Mouse (Mus musculus) megakaryocyte, adult 5-6 weeks (primary cell): ENCODE results near the gene Cblb. TPM values are rescaled to one million over a fixed set of nuclear protein-coding genes. Genes with fewer than 3 reads are reported as not detected.

Experiments
- ATAC-seq: 2 replicates; pipeline ENCODE4 v1.8.0; 2016; ENCODE audit warnings: mild to moderate bottlenecking, inconsistent platforms; ENCODE audit not compliant: poor library complexity, severe bottlenecking
- total RNA-seq, 2 experiments: library from RNA; stranded (forward) in 1 of 2; stranded (reverse) in 1 of 2; fragments of 153-499, 151-499 nt in 1 of 2; fragments of 221-1000, 200-1000 nt in 1 of 2; gene quantifications; 2 replicates each; pipeline versions ENCODE4 v1.2.3 to v1.2.4; 2015 to 2017

Gene Cblb
- total RNA-seq, 2 experiments from 2014 or later = 8.8 to 21.0 TPM

DNA sequence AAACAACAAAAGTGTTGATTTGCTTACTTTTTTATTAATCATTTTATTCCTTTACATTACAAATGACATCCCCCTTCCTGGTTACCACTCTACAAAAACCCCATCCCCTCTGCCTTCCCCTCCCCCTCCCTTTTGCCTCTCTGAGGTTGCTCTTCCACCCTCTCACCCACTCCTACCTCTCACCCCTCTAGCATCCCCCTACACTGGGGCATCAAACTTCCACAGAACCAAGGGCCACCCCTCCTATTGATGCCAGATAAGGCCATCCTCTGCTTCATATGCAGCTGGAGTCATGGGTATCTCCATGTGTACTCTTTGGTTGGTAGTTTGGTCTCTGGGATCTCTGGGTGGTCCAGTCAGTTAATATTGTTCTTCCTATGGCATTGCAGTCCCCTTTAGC is 93.9 kb downstream of the Cblb start:
- no peak for ATAC-seq

DNA sequence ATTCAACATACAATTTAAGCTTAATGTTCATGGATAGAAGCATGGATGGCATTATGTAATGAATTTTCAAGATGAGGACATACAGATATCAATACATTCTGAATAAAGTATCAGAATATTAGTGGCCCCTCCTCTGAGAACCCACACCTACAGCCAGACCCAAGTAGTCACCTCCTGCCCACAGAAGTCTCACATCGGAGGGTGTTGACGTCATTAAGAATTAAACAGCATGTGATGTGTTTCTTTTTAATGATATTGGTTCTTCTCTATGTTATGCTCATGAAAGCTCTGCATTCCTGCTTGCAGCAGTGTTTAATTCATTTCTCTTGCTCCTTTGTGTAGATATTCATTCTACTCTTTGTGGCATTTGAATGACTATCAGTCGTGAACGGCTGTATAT is 94.9 kb downstream of the Cblb start:
- peak; percentile 44 for ATAC-seq

- ATAC-seq = peak; percentile 60
Observed at GRCm38 (mm10) chr16:52129357-52129905, 98.4 kb downstream of the Cblb start.

DNA sequence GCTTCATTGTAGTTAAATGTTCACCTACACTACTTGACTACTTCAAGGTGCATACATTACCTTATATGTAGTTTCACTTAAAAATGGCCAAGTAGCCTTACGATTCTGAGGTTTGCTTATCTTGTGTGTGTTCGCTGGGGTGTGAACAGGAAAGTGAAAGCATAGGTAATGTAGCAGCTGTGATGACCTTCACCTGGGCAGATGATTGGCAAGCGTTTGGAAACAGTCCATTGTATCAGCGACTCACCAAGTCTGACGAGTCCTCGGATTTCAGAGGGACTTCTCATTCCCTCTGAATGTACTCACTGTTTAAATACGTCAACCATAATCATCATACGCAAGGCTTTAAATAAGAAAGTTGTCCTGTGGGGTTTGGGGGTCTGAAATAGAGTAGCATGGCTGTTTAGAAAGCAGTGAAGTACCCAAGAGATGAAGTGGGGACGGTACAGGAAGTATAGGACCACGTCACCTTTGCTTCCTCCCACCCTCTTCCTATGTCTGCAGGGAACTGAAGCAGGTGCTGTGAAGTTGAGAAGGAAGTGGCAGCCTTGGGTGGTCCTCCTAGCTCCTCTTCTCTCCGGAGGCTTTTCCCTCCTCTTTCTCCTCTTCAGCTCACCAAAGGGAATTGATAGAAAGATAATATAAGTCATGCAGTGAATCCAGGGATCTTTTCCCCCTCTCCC is 101.9 kb downstream of the Cblb start:
- no peak for ATAC-seq

- peak; percentile 64 for ATAC-seq
Observed at GRCm38 (mm10) chr16:52134631-52135227, 103.7 kb downstream of the Cblb start.

- ATAC-seq = no peak
Observed at GRCm38 (mm10) chr16:52135689-52136390, 104.8 kb downstream of the Cblb start.

DNA sequence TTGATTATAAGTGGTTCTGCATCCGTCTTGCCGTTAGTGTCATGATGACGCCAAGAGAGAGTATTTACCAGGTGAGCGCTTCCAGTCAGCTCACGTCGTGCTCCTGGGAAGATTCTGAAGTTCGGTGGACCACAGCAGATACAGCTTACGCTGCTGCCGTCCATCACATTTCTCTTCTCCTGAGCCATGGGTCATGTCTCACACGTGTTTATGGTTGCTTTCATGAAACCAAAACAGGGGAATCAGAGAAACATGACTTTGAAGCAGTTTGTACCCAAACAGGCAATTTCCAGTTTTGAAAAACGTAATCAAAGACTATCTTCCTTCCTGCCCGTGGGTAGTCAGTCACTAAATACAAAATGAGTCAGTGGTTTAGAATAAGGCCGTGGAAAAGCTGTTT is 112.1 kb downstream of the Cblb start:
- ATAC-seq = no peak

GRCm38 (mm10) chr16:52143818-52144217 is 112.8 kb downstream of the Cblb start:
- ATAC-seq = no peak

- peak; percentile 92 for ATAC-seq
Observed at GRCm38 (mm10) chr16:52144792-52145191, 113.8 kb downstream of the Cblb start.

DNA sequence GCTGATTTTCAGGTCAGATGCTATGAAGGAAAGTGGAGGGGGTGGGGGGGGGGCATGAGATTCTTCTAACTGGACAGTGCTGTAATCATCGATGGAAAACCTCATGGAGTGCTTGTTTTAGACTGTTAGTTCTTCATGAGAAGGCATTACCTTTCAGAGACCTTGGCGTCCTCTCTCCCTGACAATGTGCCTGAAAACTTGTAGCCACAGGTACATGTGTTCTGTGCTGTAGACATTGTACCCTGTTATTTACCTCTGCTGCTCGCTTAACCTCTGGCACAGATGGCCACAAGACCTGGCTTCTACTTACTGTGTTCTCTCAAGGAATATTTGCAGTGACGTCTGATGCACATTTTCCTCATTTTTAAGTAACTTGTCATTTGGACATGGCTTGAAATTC is 114.5 kb downstream of the Cblb start:
- no peak for ATAC-seq

DNA sequence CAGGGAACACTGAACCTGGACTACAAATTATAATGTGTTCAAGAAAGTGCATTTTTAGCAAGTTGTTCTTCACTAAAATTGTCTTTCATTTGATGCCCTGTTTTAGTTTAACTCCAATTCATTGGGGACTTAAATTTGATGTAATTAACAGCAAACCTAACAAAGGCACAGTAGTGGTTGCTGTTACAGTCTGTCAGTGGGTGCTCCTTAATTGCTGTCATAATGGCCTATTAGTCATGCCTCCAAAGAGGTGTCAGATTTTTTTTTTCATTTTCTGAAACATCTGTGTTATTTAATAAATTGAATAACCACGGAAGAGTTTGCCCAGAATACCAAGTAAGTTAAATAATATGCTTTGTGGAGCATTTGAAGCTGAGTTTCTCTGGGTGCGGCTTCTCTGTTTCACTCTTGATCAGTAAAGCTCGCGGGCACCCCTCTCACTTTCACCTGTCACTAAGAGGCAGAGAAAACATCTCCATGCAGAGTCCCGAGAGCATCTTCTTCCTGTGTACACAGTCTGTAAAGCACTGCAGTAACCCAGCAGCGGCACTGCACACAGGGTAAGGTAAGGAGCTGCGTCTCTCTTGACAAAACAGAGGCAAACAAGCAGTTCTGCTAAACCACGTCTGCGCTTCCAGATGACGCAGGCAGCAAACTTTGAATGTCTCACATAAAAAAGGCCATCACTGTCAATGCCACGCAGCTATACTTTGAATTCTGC is 116.1 kb downstream of the Cblb start:
- ATAC-seq = no peak

DNA sequence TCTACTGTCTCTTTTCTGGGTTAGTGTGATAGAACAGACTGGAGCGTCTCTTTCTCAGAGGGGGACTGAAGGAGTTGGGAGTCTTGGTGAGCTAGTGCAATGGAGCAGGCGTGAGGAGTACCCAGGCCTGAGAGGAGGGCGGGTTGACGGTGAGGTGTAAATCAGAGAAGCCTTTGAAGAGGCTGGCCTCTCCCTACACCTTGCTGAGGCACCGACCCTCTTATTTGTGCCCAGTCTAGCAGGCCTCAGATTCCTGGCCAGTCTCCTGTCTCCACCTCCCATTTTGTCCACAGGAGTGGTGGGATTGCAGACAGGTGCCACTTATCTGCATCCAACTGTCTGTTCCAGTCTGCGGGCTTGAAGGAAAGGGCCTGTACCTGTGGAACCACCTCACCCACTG is 117.0 kb downstream of the Cblb start:
- no peak for ATAC-seq

GRCm38 (mm10) chr16:52149135-52149769 is 118.2 kb downstream of the Cblb start:
- ATAC-seq = peak; percentile 47; the same call in 1 of the 2 replicates

- no peak for ATAC-seq
Observed at GRCm38 (mm10) chr16:52155030-52155696, 124.1 kb downstream of the Cblb start.

- no peak for ATAC-seq
Observed at GRCm38 (mm10) chr16:52159958-52160504, 129.0 kb downstream of the Cblb start.

- ATAC-seq = no peak
Observed at GRCm38 (mm10) chr16:52164246-52164645, 133.2 kb downstream of the Cblb start.

DNA sequence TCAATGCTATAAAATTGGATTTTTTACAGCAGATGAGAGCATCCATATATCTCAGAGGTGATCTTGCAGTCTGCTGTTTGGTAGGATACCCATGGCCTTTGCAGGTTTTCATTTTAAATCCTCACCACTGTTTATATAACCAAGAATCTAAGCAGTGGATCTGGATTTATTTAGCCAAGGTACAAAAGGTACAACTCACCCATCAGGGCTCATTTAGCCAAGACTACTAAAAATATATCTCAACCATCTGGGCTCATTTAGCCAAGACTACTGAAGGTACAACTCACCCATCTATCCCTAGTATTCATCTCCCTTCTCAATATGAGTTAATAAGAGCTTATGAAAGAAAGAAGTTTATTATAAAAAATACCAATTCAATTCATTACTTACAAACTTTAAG is 142.2 kb downstream of the Cblb start:
- ATAC-seq = no peak

DNA sequence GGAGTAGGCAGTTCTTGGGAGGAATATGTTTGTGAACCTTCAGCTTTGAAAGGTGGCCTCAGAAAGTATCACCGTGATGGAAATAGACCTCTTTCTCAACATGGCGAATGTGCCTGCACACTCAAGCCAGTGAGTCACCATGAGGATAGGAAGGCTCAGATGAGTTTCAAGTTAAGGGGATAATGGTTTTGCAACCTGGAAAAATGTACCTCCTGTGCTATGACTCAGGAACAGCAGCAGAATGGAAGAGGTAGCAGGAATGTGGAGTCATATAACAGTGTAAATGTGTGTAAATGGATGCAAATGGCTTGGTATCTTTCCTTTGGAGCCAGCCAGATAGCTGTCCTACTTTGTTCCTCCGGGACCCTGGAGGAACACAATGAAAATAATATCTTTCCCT is 148.8 kb downstream of the Cblb start:
- no peak for ATAC-seq

- peak; percentile 87 for ATAC-seq
Observed at GRCm38 (mm10) chr16:52182057-52182456, 151.0 kb downstream of the Cblb start.

DNA sequence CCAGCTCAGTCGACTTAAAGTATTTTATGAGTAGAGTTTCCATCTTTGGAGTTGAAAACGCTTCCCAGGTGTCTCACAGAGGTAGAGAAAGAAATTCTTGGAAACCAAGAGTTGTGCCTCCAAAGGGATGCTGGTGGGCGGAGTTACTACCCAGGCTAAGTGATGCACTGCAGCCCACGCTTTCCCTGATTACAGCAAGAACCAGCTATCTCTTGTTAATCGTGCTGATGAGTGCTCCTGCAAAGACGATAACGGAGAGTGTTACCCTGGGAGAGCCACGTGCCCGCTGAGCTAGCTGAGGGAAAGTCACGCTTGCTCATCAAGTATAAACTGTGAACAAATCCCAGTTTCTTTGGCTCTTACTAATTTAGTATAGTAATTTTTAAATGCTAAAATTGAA is 153.3 kb downstream of the Cblb start:
- no peak for ATAC-seq
